Mouse (Mus musculus) heart, embryonic 11.5 days (tissue): Measurements from ENCODE around the gene Itga3. TPM values are rescaled to one million over a fixed set of nuclear protein-coding genes. Genes with fewer than 3 reads are reported as not detected.

Experiments
- ATAC-seq: fragments of 200-750 bp; cut with Nextera tagmentation; replicated peaks from 2 replicates; pipeline ENCODE4 v1.8.0; 2017; ENCODE audit warnings: moderate library complexity; ENCODE audit not compliant: insufficient number of reproducible peaks, low FRiP score, low TSS enrichment
- H3K27ac ChIP-seq: fragments of 300-500 bp; sonication (generic); 2 replicates; pipeline ENCODE4 v1.5.1; 2014; ENCODE audit warnings: mild to moderate bottlenecking, low read depth, low read length
- H3K27me3 ChIP-seq: fragments of 300-500 bp; sonication (generic); 2 replicates; pipeline ENCODE4 v1.6.1; 2014; ENCODE audit warnings: mild to moderate bottlenecking, low read length, mixed read lengths; ENCODE audit not compliant: control insufficient read depth, insufficient read depth
- H3K36me3 ChIP-seq: fragments of 300-500 bp; sonication (generic); 2 replicates; pipeline ENCODE4 v1.6.1; 2014; ENCODE audit warnings: mild to moderate bottlenecking, low read length, moderate library complexity, mixed read lengths; ENCODE audit not compliant: control insufficient read depth, insufficient read depth
- H3K4me1 ChIP-seq: fragments of 300-500 bp; sonication (generic); 2 replicates; pipeline ENCODE4 v1.6.1; 2014; ENCODE audit warnings: low read length; ENCODE audit not compliant: control insufficient read depth, insufficient read depth
- H3K4me2 ChIP-seq: fragments of 300-500 bp; sonication (generic); 2 replicates; pipeline ENCODE4 v1.6.1; 2014; ENCODE audit warnings: mild to moderate bottlenecking, moderate library complexity
- H3K4me3 ChIP-seq: fragments of 300-500 bp; sonication (generic); 2 replicates; pipeline ENCODE4 v1.5.1; 2014; ENCODE audit warnings: low read depth, low read length
- H3K9ac ChIP-seq: fragments of 300-500 bp; sonication (generic); 2 replicates; pipeline ENCODE4 v1.6.1; 2014; ENCODE audit warnings: mild to moderate bottlenecking, low read depth, low read length, moderate library complexity
- H3K9me3 ChIP-seq: fragments of 300-500 bp; sonication (generic); replicated peaks from 2 replicates; pipeline ENCODE4 v1.6.1; 2016; ENCODE audit warnings: low read length; ENCODE audit not compliant: control insufficient read depth
- WGBS: fragments of 180-500 bp; shearing (Covaris S2); extraction: QIAGEN DNeasy Blood & Tissue Kit; methylation state at CpG from one replicate; pipeline ENCODE4 v1.1.7; 2014; ENCODE audit not compliant: insufficient replicate concordance; 5-methylcytosine and 5-hydroxymethylcytosine counted together
- polyA plus RNA-seq: library from polyadenylated mRNA; unstranded; fragments of >200 nt; fragmentation: Nextera tagmentation; extraction: Ambion mirVana; gene quantifications from 2 replicates; pipeline ENCODE4 v1.2.1, GENCODE M21; 2014

The Itga3 gene
- polyA plus RNA-seq, 1 experiment from 2014 or later, result 8.5 TPM

- H3K36me3 ChIP-seq, result no peaks in the 10 kb centered on the region
Measured at GRCm38 (mm10) chr11:95098346-95099095, 21.9 kb upstream of the Itga3 start.

DNA sequence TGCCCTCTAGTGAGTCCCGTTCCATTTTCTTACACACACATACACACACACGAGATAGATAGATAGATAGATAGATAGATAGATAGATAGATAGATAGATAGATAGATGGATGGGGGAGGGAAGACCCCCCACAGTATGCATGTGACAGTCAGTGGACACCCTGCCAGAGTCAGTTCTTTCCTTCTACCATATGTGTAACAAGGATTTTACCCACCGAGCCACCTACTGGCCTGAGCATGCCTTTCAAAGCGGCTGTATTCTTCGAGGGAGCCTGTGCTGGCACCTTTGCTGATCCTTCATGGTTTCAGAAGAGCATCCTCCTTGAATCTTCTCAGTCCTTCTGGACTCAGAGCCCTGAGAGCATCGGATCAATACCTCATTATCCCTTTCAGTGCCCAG is 21.3 kb upstream of the Itga3 start:
- no peak for ATAC-seq
- Histone ChIP-seq H3K4me2 (no peak overlapping the region), H3K9me3 (no peaks in the 10 kb centered on the region), H3K9ac (no peak overlapping the region), H3K27ac (no peak overlapping the region), H3K36me3 (no peaks in the 10 kb centered on the region), H3K4me1 (peaks cover 10% of the 10 kb centered on the region), H3K27me3 (no peaks in the 10 kb centered on the region), H3K4me3 (no peak overlapping the region)
- WGBS, result 51% methylated on average over 6 of the region's 6 CpGs

More at GRCm38 (mm10) chr11:95098346-95099095, 21.9 kb upstream of the Itga3 start:
- H3K9me3 ChIP-seq, result no peaks in the 10 kb centered on the region
- no peak overlapping the region for H3K27ac ChIP-seq
- no peak overlapping the region for H3K4me3 ChIP-seq
- no peak for ATAC-seq
- 79% methylated on average over 5 of the region's 5 CpGs for WGBS
- peaks cover 10% of the 10 kb centered on the region for H3K4me1 ChIP-seq
- H3K9ac ChIP-seq, result no peak overlapping the region
- H3K27me3 ChIP-seq, result no peaks in the 10 kb centered on the region
- no peak overlapping the region for H3K4me2 ChIP-seq

DNA sequence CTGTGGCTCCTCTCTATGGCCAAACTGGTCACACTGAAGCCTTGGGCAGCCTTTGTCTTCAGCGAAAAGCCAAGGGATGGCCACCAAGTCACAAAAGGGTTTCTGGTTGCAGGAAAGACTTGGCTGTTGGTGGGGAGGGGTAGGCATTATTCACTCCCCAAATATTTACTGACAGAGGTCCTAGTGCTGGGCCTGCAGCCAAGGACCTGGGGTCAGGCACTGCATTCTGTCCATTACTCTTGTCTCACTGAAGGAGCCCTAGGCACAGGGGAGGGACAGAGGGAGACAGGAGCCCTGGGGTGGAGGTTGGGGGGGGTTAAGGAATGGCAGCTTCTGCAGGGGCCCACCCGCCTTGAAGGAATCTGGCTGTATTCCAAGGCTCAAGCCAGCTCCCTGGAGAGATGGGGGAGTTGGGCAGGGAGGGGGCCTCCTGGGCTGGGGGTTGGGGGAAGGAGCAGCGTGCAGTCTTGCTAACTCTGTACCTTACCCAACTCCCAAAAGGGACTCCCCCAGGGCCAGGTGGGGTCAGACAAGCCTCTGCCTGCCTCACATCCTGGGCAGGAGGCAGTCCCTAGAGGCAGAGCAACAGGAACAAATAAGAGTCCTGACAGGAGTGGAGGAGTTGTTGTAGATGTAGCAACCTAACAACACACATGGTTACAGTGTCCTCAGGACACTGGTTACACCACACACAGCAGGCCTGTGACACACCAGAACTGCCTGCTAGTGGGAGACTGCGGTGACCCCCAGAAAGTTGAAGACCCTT is 20.2 kb upstream of the Itga3 start:
- 41% methylated on average over 4 of the region's 4 CpGs for WGBS
- Histone ChIP-seq H3K4me3 (no peak overlapping the region), H3K27me3 (no peaks in the 10 kb centered on the region), H3K4me2 (0 out of 2 replicates have a peak overlapping the region, but pooled peaks have one; percentile 4), H3K9me3 (no peaks in the 10 kb centered on the region), H3K9ac (no peak overlapping the region), H3K4me1 (peaks cover 10% of the 10 kb centered on the region), H3K27ac (0 out of 2 replicates have a peak overlapping the region, but pooled peaks have one; percentile 15), H3K36me3 (no peaks in the 10 kb centered on the region)
- ATAC-seq, result peak; percentile 14; the same call in 1 of the 2 replicates

DNA sequence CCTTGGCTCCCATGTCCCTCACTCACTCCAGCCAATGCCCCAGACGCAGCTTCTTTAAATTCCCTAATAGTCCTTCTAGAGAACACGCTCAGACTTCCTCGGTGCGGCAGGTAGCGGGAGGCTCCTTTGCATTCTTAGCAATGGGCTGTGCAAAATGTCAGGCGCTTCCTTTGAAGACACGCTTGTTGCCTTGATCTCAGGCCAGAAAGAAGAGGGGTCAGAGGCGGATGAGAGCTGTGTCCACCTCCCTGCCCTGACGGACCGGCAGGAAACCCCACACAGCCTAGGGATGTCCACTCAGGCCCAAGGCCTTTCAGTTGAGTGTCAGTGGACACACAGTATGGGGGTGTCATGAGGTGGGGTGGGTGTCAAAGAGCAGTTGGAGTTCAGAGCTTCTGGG is 19.0 kb upstream of the Itga3 start:
- no peaks in the 10 kb centered on the region for H3K27me3 ChIP-seq
- no peak overlapping the region for H3K4me3 ChIP-seq
- ATAC-seq, result no peak
- H3K9ac ChIP-seq, result no peak overlapping the region
- WGBS, result 85% methylated on average over 10 of the region's 10 CpGs
- no peaks in the 10 kb centered on the region for H3K9me3 ChIP-seq
- H3K4me1 ChIP-seq, result peaks cover 10% of the 10 kb centered on the region
- no peaks in the 10 kb centered on the region for H3K36me3 ChIP-seq
- H3K27ac ChIP-seq, result no peak overlapping the region
- no peak overlapping the region for H3K4me2 ChIP-seq

- WGBS, result 60% methylated on average over 5 of the region's 5 CpGs
- Histone ChIP-seq H3K4me3 (no peak overlapping the region), H3K9me3 (no peaks in the 10 kb centered on the region), H3K27me3 (no peaks in the 10 kb centered on the region), H3K4me1 (peaks cover 21% of the 10 kb centered on the region), H3K4me2 (no peak overlapping the region), H3K36me3 (no peaks in the 10 kb centered on the region), H3K9ac (no peak overlapping the region), H3K27ac (no peak overlapping the region)
- ATAC-seq, result no peak
Measured at GRCm38 (mm10) chr11:95093077-95093476, 16.5 kb upstream of the Itga3 start.

DNA sequence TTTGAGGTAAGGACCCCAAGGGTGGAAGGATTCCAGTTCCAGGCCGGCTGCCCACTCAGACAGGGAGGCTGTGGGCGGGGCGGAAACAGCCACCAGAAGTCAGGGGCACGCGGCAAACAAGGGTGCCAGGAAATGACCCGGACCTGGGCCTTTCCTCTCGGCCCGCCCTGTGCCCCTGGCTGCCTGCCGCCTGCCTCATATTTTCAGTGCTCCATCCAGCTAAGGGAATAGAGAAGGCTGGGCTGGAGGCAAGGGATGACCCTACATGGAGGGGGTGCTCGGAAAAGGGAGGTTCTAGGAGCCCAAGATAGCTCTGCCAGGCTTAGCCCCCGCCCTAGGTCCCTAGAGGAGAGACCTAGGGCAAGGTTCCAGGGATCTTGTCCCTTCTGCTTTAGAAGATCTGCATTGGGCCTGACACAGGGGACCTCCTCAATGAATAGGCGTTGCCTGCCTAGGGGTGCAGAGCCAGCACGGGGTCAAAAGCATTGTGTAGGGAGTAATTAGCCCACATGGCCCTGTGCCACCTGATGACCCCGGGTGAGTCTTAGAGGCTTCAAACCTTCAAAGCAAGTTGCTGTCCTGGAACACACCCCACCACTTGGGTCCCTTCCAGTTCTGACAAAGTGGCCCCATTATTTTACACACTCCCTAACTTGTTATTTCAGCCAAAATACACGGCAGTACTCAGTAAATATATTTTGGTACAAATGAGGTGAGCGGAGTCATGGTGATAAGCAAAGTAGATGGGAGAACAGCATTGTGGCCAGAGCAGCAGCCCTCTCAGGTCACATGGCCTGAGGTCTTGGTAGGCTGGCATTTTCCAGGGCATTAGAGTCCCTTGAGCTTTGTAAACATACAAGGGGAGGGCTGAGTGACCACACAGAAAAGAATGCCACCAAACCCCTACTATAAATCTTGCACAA is 12.5 kb upstream of the Itga3 start:
- no peaks in the 10 kb centered on the region for H3K36me3 ChIP-seq
- no peak overlapping the region; the same call in 1 of the 2 replicates for H3K27ac ChIP-seq
- H3K4me2 ChIP-seq, result no peak overlapping the region; the same call in 1 of the 2 replicates
- peaks cover 28% of the 10 kb centered on the region for H3K4me1 ChIP-seq
- 67% methylated on average over 16 of the region's 16 CpGs for WGBS
- ATAC-seq, result no peak
- no peaks in the 10 kb centered on the region for H3K27me3 ChIP-seq
- no peaks in the 10 kb centered on the region for H3K9me3 ChIP-seq
- 0 out of 2 replicates have a peak overlapping the region, but pooled peaks have one; percentile 16 for H3K9ac ChIP-seq
- H3K4me3 ChIP-seq, result no peak overlapping the region

- H3K4me1 ChIP-seq, result peaks cover 28% of the 10 kb centered on the region
- no peaks in the 10 kb centered on the region for H3K9me3 ChIP-seq
- ATAC-seq, result no peak
- no peak overlapping the region for H3K9ac ChIP-seq
- no peaks in the 10 kb centered on the region for H3K36me3 ChIP-seq
- H3K4me2 ChIP-seq, result no peak overlapping the region
- H3K27me3 ChIP-seq, result no peaks in the 10 kb centered on the region
- no peak overlapping the region for H3K4me3 ChIP-seq
- H3K27ac ChIP-seq, result no peak overlapping the region; the same call in 1 of the 2 replicates
- WGBS, result 42% methylated on average over 7 of the region's 7 CpGs
Measured at GRCm38 (mm10) chr11:95088286-95088685, 11.7 kb upstream of the Itga3 start.
